Mouse (Mus musculus) cerebellum, postnatal 25 days (tissue): ENCODE data around the gene Slc10a7.

Experiments used
- DNase-seq, 2 experiments: peaks; one replicate each; pipeline ENCODE4 v3.0.0; 2021; ENCODE audit warnings: mixed read lengths in 2 of 2

Gene Slc10a7

DNA sequence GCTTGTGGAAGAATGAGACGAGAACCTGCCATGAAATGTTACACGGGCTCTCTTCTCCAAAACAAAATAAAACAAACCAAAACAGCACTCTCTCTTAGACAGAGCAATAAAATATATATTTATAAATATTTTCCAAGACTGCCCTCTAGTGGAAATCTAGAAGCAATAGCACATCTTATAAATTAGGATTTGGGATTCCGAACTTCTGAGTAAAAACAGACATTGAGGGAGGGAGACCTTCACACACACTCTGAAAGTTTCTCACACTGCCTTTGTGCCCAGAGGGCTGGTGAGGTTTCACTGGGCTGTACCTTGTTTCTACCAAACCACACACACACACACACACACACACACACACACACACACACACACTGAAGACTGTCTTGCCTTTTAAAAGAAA, 232.8 kb downstream of the Slc10a7 start:
- no peak for DNase-seq

- DNase-seq, result peak; percentile 33 to 61
These were observed 233.3 kb downstream of the Slc10a7 start for GRCm38 (mm10) chr8:78742453-78742852.

DNA sequence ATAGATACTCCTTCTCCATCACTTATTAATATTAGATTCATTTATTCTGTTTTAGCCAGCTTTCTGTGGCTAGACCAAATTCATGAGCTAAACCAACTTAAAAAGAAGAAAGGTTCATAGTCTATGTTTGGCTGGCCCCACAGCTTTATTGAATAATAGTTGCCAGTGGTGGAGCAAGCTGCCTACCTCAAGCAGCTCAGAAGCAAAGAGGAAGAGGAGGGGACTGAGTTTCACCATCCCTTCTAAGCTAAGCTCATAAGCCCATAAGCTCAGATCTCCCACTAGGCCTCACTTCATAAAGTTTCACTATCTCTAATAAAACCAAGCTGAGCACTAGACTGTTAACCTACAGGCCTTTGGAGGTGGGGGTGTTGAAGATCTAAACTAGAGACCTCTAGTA, 237.9 kb downstream of the Slc10a7 start:
- DNase-seq, result no peak

DNA sequence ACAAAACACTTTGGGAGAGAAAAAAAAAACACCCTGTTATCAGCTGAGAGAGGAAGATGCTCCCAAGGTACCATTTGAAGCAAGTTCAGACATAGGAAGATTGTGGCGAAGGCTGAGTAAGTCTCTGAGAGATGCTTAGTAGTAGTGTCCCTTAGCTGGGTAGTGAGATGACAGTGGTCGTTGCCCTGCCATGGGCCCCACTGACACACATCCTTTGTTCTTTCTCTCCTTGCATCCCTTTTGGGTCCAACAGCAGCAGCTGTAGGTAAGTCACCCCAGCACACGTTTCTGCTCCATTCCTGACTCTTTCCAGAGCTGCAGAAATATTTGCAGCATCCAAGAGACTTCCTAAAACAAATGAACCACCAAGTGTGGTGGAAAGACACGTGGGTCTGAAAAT, 239.6 kb downstream of the Slc10a7 start:
- no peak for DNase-seq

DNA sequence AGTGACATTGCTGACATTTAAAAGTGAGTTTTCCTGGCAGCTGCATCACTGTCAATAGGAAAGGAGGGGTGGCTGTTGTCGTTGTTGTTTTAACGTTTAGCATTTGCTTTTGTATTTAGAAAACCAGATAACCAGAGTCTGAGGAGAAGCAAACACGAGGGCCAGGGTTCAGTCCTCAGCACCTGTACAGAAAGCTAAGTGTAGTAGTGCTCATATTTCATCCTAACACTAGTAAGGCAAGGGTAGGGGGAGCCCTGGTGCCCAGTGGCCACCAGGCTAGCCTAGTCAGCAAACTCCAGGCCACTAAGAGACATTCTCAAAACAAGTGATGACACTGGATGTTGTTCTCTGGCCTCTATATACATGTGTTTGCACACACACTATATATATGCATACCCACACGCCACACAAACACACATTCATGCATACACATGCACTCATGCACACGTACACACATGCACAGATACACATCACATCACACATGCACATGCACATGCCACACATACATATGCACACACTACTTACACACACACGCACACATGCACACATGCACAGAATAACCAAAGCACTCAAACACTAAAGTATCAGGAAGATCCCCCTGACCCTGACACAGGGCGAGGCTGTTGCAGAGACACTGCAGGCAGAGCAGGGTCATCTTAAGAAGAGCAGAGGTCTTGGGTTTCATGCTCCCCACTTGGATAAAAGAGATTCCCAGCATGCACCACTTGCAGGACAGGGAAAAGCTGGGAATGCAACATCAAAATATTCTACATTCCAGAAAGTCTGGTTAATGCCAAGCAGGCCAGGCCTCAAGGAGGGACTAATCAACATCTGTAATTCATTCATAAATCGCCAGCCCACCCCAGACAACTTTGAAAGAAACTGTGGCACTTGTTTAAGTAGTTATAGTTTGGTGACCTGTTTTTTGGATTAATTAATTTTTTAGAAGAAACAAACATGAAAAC, 241.0 kb downstream of the Slc10a7 start:
- no peak for DNase-seq

- DNase-seq, result no peak
These were observed 242.0 kb downstream of the Slc10a7 start for GRCm38 (mm10) chr8:78751151-78751550.

DNA sequence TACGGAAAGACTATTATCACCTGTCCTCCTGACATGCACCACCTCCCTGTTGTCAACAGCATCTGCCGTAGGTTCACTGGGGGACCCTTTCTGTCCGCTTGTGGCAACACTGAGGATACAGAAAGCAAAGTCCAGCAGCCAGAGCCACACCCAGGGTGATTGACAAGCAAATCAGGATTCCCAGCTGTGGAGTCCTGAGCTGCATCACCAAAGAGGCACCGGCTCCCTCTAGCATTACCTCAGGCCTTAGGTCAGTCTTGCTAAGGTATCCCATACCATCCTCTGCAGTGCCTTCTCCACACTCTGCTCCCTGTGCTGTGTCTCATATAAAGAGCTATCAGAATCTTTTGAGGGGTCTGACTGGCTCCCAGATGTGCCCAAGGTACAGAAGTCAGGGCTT, 245.8 kb downstream of the Slc10a7 start:
- DNase-seq, result no peak

- DNase-seq, result no peak
These were observed 250.0 kb downstream of the Slc10a7 start for GRCm38 (mm10) chr8:78759139-78759538.

- DNase-seq, result no peak
These were observed 255.8 kb downstream of the Slc10a7 start for GRCm38 (mm10) chr8:78764976-78765375.

GRCm38 (mm10) chr8:78765556-78765955, 256.4 kb downstream of the Slc10a7 start:
- DNase-seq, result no peak

- DNase-seq, result no peak
These were observed 261.4 kb downstream of the Slc10a7 start for GRCm38 (mm10) chr8:78770584-78770983.

GRCm38 (mm10) chr8:78771256-78771655, 262.1 kb downstream of the Slc10a7 start:
- no peak for DNase-seq

DNA sequence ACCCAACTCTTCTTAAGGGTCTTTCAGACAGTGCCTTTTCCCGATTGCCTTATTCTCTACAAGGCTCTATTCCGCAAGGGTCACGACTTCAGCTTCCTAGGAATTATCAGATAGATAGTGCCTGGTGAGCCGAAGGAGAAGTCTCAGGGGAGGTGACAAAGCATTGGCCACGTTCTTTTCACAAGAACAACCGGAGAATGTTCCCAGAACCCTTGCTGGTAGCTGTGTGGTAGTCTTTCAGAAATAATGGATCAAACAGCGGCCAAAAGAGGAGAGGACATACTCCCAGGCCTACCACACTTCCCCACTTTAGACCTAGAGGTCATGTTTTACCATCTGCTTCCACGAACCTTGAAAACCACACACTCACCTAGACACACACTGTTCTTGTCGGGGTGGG, 267.7 kb downstream of the Slc10a7 start:
- no peak for DNase-seq
